Mouse (Mus musculus) spleen, adult 18-20 months (tissue): Measurements from ENCODE around the gene Ccdc149.

Source experiments
- DNase-seq, 2 experiments: peaks; one replicate each; pipeline ENCODE4 v3.0.0; 2022; ENCODE audit warnings: mixed read lengths in 2 of 2

Ccdc149 gene

DNA sequence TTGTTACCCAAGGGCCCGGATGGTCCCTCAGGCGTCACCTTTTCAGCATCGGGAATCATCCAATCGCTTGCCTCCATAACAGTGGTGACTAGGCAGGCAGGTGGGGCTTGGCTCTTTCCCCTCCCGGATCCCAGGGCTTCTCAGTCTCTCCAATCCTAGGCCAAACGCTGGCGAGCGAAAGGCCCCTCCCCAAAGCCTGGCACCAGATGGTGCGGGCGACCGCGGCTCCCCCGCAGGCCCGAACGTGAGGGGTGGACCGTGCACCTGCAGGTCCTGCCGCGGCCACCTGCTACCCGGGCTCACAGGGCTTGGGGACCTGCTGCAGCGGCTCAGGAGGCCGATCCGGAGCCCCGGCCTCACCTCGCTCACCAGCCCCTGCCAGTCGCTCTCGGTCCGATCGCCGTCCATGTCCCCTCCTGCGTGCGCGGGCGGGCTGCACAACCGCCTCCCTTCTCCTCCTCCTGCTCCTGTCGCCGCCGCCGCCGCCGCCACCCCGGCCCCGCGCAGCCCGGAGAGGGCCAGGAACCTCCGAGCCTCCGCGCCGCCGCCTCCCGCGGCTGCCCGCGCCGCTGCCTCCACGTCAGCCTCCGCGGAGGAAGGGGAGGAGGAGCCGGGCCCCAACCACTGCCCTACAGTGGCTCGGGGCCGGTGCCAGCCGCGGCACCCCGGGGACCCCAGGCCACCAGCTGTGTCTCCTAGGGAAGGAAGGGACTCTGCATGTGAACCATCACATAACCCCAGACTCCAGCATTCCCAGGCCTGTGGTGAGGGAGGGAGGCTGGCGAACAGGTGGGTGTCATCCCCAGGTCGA lies at the start of gene Ccdc149:
Gene Ccdc149 (minus strand): TSS at position 531 of the 811 bp plus-strand sequence.
- DNase-seq: peak in 1 of 2 experiments; percentile 7

- DNase-seq: no peak
Measured at GRCm38 (mm10) chr5:52519921-52520320, 48.6 kb upstream of the Ccdc149 start.

DNA sequence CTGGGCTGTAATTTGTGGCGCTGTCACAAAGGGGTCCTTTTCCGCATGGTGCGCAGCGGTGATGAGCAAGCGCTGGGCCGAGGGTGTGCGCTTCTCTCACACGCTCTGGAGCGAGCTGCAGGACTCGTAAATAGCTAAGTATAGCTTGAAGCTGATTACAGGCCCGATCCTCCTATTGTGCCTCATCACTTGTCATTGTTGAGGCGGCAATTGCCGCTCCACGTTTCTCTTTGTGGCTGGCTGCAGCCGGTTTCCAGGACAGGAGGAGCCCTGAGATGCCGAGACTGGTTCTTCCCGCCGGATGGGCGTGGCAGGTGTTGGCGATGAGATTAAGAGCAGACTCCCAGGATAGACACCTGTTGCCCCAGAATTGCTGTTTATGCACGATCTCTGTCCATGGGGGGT lies 44.8 kb upstream of the Ccdc149 start:
- no peak for DNase-seq

DNA sequence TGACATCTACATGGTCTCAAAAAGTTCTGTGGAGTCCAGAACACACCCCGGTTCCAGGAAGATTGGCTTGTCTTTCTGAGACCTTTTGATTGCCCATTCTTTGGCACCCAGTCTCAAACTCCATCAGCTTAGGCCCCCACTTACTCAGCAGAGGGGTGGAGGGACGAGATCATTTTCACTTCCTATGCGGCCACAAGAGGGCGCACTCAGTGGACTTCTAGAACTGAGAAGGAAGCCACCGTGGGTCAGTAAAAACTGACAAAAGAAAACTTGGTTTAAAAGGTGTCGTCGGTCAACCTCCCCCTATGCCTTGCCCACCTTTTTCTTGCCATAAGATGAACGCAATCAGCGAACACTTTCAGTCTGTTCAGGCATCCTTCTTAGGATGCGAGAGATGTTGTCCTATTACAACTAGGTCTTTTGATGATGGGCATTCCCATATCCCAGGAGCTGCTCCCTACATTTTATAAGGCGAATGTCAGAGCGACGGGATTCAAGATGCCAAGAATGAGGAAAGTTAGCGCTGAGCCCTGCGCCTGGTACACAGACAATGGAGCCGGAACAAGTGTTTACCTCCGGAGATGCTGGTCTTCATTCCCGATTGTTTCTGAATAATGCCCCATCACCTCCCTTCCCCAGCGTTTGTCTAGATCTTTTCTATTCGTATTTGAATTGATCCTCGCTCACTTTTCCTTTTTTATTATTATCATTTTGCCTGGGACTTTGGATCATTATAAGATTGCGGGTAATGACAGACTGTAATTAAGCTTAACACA lies 44.1 kb upstream of the Ccdc149 start:
- peak in 1 of 2 experiments; percentile 49 for DNase-seq

GRCm38 (mm10) chr5:52511089-52511488 lies 39.8 kb upstream of the Ccdc149 start:
- no peak for DNase-seq

DNA sequence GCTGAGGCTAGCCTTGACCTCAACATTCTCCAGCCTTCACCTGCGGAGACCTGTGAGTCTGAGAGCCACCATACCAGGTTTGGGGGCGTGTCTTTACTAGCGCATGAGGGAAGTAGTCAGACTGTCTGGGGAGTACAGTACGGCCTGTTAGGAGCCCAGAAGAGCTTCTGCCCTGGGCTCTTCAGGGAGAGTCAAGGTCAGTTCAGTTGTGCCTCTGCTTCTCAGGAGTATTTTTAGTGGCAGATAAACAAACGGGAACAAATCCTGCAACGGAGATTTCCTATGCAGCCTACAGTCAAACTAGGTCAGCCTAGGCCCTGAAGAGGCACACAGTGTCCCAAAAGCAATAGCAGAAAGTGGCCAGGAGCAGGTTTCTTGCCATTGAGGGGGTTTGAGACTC lies 38.1 kb upstream of the Ccdc149 start:
- no peak for DNase-seq

- DNase-seq: no peak
Measured at GRCm38 (mm10) chr5:52504666-52505065, 33.3 kb upstream of the Ccdc149 start.

DNA sequence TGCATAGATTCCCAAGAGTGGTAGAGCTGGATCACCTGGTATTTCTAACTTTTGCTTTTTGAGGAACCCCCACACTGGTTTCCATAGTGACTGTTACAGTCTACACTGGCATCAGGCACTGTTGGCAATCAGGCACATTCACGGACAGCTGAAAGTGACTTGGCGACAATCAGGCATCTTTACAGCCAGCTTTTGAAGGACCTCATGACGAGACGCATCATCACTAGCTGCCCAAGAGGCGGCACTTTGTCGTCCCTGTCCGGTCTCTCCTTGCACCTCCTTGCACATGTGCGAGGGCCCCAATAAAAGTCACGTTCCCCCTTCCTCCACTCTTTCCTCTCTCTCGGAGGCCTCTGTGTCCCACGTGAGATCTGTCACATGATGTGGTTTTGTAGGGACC lies 32.8 kb upstream of the Ccdc149 start:
- DNase-seq: no peak

GRCm38 (mm10) chr5:52495671-52496070 lies 24.4 kb upstream of the Ccdc149 start:
- no peak for DNase-seq

DNA sequence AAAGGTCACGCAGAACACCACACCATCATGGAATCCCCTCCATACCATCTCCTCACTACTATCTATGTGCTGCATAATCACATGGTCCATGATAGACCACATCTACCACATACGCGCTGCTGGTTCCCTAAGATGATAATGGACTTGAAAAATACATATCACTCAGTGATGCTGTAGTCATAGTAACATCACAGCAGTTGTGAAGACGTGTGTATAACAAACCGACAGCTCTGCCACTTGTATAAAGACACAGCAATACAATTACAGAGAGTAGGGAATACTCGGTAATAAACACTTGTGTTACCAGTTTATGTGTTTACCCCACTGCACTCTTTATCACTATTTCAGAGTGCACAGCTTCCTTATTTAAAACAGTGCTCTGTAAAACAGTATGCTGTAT lies 20.2 kb upstream of the Ccdc149 start:
- no peak for DNase-seq

GRCm38 (mm10) chr5:52487559-52488430 lies 16.5 kb upstream of the Ccdc149 start:
- DNase-seq: no peak

DNA sequence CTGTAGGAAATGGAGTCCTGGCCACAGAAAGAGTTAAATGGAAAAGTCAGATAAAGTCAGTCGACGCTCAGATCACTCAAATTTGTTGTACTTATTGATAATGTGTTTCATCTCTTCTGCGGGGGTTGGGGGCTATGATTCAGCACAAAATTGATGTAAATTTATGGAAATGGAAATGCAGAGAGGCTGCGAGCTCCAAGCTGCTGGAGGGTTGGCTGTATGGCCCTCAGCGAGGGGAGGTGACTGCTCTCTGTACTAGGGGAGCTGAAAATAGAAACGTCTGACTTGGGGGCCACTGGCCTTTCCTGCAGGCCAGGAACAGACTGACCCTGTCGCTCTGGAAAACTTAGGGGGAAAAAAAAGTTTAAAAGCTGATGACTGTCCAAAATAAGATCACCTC lies 5.5 kb upstream of the Ccdc149 start:
- DNase-seq: no peak

DNA sequence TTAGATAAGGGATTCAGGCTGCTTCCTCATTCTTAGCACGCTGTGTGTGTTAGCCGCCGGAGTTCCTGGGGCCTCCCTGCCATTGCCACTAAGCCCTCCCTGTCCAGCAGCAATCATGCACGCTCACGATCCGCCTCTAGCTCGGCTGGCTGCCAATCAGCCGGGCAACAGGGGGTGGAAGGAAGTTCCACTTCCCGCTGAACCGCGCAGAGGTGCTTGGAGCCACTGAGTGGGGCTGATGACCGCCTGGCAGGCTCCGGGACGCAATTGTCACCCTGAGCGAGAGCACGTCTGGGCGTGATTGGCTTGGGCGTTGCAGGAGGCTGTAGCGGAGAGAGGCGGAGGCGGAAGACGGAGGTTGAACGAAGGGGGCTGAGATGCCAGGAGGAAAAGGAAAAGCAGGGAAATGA lies 5.0 kb upstream of the Ccdc149 start:
- peak; percentile 34 to 41 for DNase-seq

GRCm38 (mm10) chr5:52473988-52474387 lies 2.7 kb upstream of the Ccdc149 start:
- DNase-seq: no peak

DNA sequence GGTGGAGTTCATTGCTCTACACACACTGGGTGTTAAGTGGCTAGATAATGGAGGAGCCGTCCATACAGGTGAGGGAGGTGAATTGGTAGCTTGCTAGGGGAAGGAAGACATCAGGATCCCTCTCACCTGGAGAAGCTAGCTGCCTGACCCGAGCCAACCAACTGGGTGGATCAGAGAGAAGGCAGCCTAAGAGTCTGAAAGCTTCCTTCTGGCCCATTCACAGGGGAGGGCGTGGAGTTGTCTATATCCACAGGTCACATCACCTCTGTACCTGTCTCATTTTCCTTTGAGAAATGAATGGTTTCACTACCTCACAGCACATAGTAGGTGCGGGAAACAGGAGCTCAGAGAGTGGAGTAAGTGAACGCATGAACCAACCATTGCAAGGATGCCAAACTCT lies 770 bp downstream of the Ccdc149 start:
- no peak for DNase-seq

GRCm38 (mm10) chr5:52467841-52468240 lies 3.5 kb downstream of the Ccdc149 start:
- DNase-seq: no peak

DNA sequence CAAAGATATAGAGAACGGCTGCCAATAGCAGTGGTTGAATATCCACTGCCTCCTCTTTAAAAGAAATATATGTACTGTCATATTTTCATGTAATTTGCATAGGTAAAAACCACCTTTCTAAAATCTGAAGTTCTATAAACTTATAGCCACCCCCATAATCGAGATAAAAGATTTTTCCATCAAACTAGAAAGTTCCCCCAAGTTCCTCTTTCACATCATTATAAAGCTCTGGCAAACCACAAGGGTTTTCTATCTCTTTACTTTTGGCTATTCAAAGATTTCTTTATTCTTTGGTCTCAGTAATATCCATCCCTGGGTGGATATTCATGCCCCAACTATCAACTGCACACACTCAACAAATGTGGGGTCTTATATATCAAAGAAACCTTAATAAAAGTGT lies 8.9 kb downstream of the Ccdc149 start:
- no peak for DNase-seq

- no peak for DNase-seq
Measured at GRCm38 (mm10) chr5:52461434-52462124, 9.7 kb downstream of the Ccdc149 start.

- no peak for DNase-seq
Measured at GRCm38 (mm10) chr5:52459308-52459707, 12.0 kb downstream of the Ccdc149 start.

DNA sequence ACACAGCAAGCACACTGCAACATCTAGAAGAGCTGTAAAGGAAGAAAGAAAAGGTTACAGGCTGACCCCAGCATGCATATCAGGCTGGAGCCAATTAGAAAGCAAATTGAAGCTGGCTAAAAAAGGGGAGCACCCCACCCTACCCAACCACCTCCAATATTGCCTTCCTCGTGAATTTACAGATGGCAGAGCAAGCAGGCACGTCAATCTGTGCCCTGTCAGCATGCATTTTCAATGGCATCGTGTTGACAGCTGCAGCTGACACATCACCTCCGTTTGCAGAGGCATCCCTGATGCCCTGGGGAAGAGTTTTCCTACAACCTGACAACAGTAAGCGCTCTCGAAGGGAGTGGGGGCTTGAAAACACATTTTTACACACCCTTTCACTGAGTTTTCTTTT lies 14.2 kb downstream of the Ccdc149 start:
- no peak for DNase-seq

GRCm38 (mm10) chr5:52450821-52451220 lies 20.5 kb downstream of the Ccdc149 start:
- no peak for DNase-seq

DNA sequence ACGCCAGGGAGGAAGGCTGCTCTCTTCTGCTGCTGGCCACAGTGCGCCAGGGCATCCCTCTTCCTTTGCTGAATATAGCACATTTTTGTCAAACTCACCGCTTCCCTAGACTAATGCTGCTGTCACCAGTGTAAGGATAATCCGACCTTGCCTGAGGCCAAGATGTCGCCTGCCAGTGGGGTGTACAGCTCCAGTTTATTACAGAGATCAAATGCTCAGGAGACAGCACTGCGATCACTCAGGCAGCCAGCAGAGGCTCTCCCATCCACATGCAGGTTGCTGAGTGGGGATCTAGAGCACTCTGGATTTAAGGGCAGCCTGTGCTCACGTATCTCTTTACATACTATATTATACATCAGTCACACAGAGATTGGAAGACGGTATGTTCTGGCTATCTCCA lies 22.1 kb downstream of the Ccdc149 start:
- no peak for DNase-seq

GRCm38 (mm10) chr5:52440278-52440677 lies 31.0 kb downstream of the Ccdc149 start:
- DNase-seq: no peak
